Mouse (Mus musculus) right cerebral cortex, adult 2 months (tissue): ENCODE measurements around the gene Tet3.
A peak's percentile ranks its signal among the peaks of the same experiment; 100 is the strongest.

Experiments
- DNase-seq, 2 experiments: peaks; one replicate each; pipeline ENCODE4 v3.0.0; 2021 to 2022; ENCODE audit warnings: low spot score in 2 of 2

Gene Tet3

GRCm38 (mm10) chr6:83414601-83415355 lies 44.1 kb downstream of the Tet3 start:
- no peak for DNase-seq

DNA sequence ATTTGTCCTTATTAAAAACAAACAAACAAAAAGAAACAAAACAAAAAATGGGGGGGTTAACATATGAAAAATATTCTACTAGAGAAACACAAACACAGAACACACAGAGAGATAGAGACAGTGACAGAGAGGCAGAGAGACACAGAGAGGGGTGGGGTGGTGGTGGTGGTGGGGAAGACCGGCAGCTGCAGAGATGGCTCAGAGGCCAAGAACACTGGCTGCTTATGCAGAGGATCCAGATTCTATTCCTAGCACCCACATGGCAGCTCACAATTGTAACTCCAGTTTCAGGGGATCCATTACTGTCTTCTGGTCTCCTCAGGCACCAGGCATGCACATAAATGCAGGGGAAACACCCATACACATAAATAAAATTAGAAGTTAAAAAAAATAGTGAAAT lies 45.2 kb downstream of the Tet3 start:
- DNase-seq = no peak

- DNase-seq = no peak
These were observed 46.0 kb downstream of the Tet3 start for GRCm38 (mm10) chr6:83412854-83413401.

DNA sequence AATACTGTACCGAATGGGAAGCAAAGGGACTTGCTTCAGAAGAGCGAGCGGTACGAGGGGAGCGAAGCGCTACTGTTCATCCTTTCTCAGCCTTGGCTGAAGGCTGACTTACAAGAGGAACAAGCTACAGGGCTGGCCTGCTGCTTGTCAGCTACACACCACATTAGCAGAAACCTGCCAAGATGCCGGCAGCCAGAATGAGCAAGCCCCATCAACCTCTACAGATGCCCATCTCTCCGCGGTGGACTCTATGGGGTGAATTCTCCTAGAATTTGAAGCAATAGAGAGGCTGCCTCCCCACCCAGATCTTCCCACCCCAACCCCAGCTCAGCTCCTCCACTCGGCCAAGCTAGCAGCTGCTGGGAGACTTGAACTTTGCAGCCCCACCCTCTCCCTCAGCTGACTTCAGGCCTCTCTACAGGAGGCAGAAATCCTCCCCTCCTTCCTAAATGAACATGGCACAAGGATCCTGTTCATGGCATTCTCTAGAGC lies 46.5 kb downstream of the Tet3 start:
- no peak for DNase-seq

GRCm38 (mm10) chr6:83411635-83412361 lies 47.1 kb downstream of the Tet3 start:
- DNase-seq = no peak

- no peak for DNase-seq
These were observed 48.7 kb downstream of the Tet3 start for GRCm38 (mm10) chr6:83410046-83410706.

DNA sequence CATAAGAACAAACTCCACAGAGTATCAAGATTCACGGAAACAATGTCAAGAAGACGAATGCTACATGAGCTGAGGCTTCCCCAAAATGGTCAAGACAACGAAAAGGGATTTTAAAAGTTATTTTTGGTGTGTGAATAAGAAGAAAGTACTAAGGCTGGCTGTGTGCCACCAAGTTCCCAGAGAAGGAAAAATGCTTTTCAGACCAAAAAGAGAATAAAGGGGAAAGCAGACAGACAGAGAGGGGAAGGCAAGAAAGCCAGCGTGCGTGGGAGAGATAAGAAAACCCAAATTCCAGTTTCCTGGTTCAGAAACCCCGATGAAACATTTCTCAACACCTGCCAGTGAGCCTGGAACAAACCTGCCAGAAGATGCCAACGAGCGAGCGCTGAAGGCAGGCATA lies 50.4 kb downstream of the Tet3 start:
- peak; percentile 54 to 58 for DNase-seq

- DNase-seq = no peak
These were observed 53.3 kb downstream of the Tet3 start for GRCm38 (mm10) chr6:83405511-83406064.

DNA sequence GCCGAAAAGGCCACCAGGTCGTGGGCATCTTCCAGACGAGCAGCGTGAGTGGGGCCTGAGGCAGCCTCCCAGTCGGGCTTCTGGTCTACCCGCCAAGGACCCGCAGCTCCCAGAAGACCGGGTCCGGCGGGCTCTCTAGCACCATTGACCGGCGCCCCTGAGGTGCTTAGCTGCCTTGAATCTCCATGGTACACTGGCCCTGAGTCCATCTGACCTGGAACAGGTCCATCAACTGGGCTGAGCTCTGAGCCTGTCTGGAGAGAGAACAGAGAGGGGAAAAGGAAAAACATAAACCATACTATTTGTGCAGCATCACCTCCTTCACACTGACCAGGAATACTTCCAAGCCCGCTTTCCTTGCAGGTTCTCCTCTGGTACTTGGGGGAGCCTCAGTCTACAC lies 54.3 kb downstream of the Tet3 start:
- no peak for DNase-seq

- DNase-seq = no peak
These were observed 55.4 kb downstream of the Tet3 start for GRCm38 (mm10) chr6:83403481-83403880.

DNA sequence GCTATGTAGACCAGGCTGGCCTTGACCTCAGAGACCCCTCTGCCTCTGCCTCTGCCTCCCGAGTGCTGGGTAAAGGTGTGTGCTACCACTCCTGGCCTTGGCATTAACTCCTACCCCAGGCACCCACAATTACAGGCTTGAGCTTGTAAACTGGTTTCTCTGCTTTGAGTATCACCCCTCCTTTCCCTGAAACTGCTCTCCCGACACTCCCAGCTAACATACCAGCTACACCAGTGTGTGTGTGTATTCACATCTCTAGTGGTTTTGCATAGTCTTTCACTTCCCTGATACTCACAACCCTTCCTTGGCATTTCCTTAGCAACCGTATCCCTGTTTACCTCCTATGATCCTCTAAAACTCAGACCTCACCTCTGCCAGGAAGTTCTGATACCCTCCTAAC lies 59.1 kb downstream of the Tet3 start:
- DNase-seq = no peak

- no peak for DNase-seq
These were observed 61.2 kb downstream of the Tet3 start for GRCm38 (mm10) chr6:83397728-83398127.

GRCm38 (mm10) chr6:83396711-83397110 lies 62.2 kb downstream of the Tet3 start:
- no peak for DNase-seq

GRCm38 (mm10) chr6:83395544-83396229 lies 63.2 kb downstream of the Tet3 start:
- DNase-seq = no peak

- no peak for DNase-seq
These were observed 64.8 kb downstream of the Tet3 start for GRCm38 (mm10) chr6:83394122-83394521.

- DNase-seq = no peak
These were observed 66.6 kb downstream of the Tet3 start for GRCm38 (mm10) chr6:83392166-83392780.

- DNase-seq = no peak
These were observed 73.3 kb downstream of the Tet3 start for GRCm38 (mm10) chr6:83385569-83386090.

GRCm38 (mm10) chr6:83381510-83382491 lies 77.1 kb downstream of the Tet3 start:
- DNase-seq = no peak

DNA sequence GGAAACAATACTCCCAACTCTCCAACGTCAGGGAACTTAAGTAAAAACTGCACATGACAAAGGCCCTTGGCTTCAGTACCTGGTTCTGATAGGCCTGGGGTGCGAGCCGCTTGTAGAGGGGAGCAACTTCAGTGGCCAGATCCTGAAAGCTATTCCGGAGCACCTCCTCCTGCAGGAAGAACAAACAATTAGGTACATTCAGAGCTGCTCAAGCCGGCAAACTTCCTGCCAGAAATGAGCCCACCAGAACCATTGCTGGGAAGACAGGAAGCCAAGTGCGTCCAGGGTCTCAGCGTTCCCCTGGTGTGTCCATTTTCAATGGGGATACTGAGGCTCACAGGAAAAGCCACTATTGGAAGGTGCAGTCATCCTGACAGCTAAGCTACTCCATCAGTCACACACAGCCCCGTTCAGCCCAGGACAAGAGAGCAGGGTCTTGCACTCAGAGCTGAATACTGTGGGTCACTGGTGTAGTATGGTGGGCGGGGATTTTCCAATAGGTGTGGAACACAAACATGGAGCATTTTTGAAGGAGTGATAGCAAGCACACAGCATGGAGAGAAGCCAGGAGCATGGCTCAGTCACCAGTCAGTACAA lies 85.1 kb downstream of the Tet3 start:
- no peak for DNase-seq
